Mouse (Mus musculus) v-Abl transformed pro-B cells (cell line): ENCODE measurements around the gene Cd36.

Experiments
- in situ Hi-C, 2 experiments: fragments of 400-800 bp; cut with MboI; formaldehyde crosslinking; loops; one replicate each; pipeline ENCODE4 v1.15.1; 2025; ENCODE audit not compliant: unreplicated experiment in 2 of 2

Cd36 gene

DNA sequence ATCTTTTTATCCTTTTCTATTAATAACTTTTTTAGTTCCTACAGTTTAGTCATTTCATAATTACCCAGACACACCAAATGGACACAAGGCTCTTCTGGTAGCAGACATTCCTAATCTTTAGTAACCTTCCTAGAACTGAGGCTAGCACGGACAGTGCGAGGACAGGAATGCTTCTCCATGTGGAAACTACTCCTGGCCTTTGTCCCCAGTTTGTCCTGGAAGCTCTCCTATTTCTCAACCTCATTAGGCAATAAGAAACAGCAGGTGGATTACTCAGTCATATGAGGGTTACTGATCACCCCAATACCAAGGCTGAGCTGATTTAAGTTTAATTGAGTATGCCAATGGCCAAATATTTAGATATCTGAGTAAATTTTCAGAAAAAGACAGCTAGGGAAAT, 25.5 kb downstream of the Cd36 start:
- in situ Hi-C loops, result no loop called here

DNA sequence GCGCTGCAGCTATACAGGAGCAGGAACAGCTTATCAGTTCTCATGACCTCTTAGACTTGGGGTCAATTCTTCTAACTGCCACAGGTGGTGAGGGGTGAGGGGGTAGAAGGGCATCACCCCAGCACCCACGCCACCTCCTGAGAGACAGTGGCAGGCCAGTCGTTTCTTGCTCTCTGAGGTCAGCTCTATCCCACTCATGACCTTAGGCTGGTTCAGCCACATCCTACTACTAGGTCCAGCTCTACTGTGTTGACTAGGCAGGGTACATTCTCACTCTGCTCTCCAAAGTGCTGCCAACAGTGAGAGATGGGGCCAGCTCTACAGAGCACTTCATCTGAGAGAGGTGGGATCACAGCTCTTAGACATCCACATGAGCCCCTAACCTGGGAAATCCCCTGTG, 30.2 kb downstream of the Cd36 start:
- in situ Hi-C loops, result no loop called here

DNA sequence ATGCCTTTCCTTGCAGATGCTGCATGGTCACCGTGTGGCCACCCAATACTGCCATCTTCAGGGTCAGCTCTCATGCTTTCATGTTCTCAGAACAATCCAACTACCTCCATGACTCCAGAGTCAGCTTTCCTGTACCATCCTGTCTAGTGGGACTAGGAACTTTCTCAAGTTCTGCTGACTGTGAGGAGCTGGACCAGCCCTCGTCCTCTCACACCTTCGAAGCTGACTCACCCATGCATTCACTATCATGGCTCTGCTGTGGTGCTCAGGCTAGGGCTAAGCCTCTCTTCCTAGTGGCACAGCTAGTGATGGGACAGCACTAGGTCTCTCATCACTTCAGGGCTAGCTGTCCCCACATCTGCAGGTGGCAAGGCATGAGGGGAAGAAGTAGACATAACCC, 30.7 kb downstream of the Cd36 start:
- in situ Hi-C loops, result no loop called here

DNA sequence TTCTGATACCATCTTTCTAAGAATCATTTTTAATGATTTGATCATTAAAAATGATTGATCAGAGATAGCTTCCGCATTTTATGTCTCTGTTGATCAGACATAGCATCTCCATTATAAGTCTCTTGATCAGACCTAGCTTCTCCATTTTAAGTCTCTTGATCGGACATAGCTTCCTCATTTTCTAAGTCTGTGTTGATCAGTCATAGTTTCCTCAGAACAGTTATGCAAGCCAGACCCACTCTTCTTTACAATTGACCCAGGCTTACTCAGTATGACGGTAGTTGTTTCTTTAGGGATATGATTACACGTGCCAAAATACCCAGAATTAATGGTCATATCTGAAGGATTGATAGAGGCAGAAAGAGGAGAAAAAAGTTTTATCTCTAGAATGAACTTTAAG, 31.3 kb downstream of the Cd36 start:
- in situ Hi-C loops, result no loop called here

DNA sequence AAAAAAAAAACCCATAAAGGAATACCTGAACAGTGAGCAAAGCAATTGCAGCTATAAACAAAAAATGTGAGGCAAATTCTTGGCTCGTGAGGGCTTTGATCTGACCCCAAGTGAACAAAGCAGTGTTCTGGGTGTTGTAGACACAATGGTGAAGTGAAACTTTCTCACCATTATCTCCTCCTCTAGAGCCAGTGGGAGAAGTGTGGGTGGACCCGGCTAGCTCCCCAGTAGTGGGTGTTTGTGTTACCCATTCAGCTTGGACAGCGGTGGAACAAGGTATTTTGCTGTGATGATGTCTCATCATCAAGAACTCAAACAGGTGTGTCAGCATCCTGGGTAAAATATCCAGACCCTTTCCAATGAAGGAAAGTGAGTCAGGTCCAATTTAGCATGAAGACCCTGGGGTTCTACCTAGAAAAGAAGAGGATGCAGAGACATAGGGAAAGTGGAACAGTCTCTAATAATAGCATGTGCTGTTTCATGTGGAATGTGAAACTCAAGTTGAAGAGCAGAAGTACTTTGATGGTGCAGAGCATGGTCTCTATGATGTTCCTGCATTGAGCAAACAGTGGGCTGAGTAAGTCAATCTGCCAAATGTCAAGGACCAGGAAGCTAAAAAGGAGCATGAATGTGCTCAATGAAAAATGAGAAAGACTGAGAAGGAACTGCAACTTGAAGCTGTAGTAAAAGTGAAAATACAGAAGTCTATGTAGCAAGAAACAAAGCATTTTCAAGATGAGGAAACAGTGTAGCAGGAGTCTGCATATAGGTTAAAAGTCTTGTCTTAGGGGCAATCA, 34.3 kb downstream of the Cd36 start:
- in situ Hi-C loops, result no loop called here

DNA sequence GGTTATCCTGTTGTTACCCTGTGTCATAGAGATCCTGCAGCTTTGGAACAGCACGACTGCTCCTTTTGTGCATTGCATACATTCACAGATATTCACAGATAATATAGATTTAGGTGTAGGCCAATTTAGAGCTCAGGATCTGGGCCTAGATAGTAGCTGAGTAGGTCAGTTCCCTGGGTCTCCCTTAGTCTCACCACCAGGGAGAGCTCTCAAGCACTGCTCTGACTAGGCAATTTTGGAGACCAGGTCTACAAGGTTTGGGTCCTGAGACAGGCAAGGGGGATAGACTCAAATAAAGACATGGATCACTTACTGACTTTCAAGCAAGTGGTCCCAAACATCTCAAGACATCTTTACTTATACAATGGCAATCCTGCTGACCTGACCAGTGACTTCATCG, 38.0 kb downstream of the Cd36 start:
- in situ Hi-C loops, result no loop called here

DNA sequence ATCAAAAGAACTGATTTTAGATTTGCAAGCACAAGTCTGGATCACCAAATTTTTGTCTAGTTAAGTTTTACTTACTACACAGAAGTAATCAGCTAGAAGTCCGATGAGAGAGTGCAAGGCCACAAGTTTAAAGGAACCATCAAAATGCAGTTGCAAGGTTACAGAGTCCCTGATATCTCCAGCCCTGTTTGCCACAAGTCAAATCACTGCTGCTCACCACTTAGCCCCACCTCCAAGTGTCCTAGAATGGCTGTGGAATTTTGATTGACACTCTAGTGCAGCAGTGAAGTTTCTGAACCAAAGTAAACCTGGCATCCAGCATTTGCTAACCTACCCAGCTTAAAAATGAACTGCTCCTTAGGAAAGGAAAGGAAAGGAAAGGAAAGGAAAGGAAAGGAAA, 39.0 kb downstream of the Cd36 start:
- in situ Hi-C loops, result no loop called here

DNA sequence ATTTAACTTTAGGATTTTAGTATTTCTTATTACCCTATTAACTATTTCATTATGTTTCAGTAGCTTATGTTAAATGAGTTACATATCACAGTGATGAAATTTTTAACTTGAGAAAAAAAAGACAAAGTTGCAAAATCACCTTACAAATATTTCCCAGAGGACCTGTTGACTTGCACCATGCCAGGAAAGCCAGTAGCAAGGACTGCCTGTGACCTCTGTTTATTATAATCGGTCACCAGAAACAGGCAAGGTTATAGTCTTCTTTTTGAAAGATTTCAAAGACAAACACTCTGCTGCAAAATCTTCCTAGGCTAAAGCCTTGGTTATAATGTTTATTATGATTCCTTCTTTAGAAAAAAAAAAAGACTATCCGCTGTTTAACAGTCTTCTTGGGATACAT, 39.9 kb downstream of the Cd36 start:
- in situ Hi-C loops, result no loop called here

DNA sequence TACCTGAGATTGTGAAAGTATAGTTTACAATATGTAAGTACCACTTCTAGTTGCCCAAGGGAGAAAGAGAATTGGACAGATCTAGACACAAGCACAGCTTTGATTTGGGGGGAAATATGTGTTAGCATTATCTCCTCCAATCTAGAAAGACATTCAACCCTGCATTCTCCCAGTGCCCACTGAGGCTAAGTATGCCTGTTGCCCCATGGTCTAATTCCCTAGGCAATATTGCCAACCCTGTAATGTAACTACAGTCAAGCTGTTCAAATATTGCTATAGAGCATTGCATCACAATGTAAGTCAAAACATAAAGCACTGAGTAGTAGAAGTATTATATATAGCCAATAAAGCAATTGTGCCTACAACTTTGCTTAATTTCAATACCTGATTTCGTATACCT, 40.3 kb downstream of the Cd36 start:
- in situ Hi-C loops, result no loop called here

DNA sequence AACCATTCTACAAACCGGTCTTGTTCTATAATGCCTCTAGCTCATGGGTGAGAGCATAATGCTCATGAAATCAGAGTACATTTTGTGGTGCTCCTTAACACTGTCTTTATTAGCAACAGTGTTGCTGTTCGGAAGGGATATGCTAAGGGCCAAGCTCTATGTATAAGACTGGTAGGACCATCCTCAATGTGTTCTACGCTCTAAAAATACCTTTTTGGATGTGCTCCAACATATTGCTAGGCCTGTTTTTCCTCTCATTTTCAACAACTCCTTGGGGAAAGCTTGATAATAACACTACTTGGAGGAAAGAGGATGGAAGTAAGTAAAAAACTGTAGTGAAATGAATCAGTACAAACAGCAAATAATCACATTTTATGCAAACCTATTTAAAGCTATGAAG, 44.7 kb downstream of the Cd36 start:
- in situ Hi-C loops, result no loop called here

DNA sequence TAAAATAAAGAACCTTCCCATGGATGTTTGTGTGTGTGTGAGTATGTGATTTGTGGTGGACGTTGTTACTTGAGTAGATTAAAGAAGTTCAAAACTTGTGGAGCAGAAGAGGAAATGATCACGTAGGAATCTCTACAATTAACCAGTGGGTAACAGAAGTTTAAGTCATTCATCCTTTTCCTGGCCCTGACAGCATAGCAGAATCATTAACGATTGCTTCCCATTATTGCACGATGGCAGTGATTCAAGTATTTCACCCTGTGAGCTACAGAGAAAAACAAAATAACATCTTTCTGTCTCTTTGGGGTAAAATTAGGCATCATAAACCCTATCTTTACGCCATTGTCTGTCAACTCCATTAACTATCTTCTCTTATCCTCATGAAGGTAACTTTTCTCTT, 45.3 kb downstream of the Cd36 start:
- in situ Hi-C loops, result no loop called here

DNA sequence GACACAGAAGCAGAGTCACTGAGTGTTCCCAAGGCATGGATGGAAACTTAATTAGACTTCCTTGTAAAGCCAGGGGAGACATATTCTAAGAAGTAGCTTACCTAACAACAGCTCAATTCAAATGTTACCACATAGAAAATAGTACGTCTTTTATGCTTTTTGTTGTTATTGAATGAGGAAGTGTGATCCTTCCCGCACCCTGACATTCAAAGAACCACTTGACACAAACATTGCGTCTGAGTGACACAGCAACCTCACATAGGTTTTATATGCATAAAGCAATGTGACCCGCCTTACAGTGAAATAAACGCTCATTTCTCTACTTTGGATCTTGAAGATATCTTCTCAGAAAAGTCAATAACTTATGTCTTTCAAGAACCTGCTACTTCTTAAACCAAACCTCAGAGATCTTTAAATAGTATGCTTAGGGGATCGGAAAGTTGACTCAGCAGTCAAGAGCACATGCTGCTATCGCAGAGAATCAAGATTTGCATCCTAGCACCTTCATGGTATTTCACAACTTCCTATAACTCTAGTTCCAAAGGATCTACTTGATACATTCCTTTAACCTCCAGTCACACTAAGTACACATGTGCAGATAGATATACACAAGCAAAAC, 46.4 kb downstream of the Cd36 start:
- in situ Hi-C loops, result no loop called here

DNA sequence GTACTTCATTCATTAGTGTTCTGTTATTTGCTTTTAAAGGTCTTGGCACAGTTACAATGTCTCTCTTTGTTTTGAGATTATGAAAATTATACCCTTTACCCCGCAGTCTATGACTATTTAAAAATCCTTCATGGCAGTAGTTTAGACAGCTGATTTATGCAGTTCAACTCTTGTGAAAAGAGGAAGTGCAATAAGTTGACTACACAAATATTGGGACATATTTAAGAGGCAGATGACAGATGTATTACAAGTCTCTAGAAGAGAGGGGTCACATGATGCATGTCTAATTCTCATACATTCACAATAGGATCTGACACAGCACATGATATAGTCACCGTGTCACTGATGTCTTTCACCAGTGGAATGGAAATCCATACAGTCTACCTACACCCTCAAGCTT, 49.1 kb downstream of the Cd36 start:
- in situ Hi-C loops, result loop anchor here in 1 of 2 experiments (10.0 kb wide), 1 partner anchor 175 kb away; no protein-coding TSS in a partner anchor

DNA sequence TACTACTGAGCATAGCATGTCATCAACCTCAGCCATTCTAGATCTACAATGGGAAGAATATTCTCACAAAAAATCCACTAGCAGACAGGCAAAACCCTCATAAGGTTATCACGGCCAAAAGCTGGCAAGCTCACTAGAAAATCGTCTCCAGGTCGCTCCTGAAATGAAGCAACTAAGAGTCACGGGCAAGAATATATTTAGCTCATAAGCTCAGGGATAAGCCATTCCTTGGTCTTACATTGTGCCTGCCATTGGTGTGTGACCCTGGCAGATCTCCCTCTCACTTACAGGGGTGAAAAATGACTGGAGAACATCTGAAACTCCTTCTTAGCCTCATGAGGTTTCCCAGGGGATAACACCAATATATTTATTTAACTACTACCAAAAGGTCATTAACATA, 52.2 kb downstream of the Cd36 start:
- in situ Hi-C loops, result loop anchor here in 1 of 2 experiments (10.0 kb wide), 1 partner anchor 178 kb away; no protein-coding TSS in a partner anchor

DNA sequence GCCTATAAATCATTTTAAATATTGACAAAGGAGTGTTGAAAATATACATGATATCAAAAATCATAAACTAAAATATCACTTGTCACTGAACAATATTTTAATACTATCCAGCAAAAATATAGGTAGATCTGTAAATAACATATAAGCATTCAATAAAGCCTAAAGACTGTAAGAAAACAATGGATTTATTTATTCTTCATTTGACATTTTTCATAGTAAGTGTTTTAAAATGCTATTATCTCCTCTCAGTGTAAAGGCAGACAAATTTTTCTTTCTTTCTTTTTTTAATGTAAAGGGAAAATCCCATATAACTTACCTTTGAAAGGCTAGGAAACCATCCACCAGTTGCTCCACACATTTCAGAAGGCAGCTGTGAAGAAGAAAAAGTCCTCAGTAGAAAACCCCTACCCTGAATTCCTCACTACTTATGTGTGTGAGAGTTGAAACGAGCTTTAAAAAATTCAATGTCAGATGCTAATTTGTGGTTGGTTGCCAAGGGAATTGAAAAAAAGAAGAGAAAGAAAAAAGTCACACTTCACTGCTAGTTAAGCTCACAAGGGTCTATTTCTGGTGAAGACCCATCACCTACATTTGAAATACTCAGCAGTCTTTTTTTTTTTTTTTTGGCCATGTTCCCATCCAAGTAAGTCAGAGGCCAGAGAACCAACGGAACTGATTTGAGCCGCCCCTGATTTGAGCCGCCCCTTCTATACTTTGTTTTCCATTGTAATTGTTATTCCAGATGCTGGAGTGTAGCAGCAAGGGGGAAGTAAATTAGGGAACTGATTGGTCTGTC, 53.1 kb downstream of the Cd36 start:
- in situ Hi-C loops, result loop anchor here in 1 of 2 experiments (10.0 kb wide), 1 partner anchor 179 kb away; no protein-coding TSS in a partner anchor

DNA sequence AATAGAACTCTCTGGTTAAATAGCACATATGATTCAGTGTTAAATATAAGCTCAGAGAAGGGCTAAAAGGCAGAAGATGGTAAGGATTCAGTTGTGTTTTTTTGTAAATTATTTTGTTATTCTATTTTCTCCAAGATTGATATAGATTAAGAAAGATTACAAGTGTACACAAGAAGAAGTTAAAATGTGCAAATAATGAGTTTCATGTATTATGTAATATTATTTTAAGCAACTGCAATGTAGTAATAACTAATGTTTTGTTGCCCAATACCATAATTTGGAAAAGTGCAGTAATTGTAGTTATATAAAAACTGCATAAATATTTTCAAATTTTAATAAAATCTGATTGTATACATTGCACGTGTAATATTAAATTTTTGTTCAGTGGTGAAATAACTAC, 54.8 kb downstream of the Cd36 start:
- in situ Hi-C loops, result loop anchor here (5.0 to 10.0 kb wide), 2 partner anchors 179 to 181 kb away; no protein-coding TSS in a partner anchor

DNA sequence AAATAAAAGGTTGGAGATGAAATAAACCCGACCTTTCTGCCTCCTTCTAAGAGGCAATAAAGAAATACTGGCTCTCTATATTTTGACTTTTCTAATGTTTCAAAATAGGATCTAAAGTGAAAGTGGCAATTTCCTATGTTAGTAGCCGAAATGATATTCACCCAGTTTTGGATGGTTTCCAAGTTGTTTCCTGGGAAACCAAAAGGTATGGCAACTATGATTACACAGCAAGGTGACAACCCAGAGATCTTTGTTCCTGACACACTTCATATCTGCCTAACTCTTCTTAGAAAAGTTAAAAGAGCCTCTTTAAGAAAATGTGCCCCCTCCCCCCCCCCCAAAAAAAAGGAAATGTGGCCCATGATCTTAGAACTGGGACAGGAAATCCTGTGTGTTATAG, 58.1 kb downstream of the Cd36 start:
- in situ Hi-C loops, result loop anchor here (5.0 to 10.0 kb wide), 2 partner anchors 182 to 184 kb away; no protein-coding TSS in a partner anchor

DNA sequence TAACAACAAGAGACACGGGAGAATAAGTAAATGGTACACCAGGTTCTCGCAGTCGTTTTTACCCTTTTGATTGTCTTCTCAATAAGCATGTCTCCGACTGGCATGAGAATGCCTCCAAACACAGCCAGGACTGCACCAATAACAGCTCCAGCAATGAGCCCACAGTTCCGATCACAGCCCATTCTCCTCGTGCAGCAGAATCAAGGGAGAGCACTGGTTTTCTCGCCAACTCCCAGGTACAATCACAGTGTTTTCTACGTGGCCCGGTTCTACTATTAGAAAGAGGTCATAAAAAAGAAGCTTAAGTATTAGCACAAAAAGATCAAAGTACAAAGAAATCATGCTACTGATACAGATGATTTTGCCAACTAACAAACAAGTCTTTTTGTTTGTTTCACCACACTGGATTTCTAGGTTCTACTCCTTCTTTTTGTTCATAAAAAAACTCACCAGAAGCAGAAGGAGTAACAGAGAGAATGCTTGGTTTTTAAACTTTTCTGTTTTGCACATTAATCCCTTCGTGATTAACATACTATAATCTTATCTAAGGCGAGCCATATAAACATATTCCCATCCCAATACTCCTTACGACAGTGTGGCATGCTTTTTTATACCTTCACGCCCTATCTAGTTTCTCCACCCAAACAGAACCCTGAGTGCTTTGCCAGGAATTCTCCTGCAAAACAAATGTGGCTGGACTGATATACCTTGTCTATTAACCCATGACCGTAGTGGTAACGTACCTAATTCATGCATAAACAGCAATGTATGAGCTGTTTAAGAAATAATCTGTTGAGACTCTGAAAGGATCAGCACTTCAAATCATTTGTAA, 59.7 kb downstream of the Cd36 start:
- in situ Hi-C loops, result loop anchor here in 1 of 2 experiments (10.0 kb wide), 1 partner anchor 616 kb away; no protein-coding TSS in a partner anchor

DNA sequence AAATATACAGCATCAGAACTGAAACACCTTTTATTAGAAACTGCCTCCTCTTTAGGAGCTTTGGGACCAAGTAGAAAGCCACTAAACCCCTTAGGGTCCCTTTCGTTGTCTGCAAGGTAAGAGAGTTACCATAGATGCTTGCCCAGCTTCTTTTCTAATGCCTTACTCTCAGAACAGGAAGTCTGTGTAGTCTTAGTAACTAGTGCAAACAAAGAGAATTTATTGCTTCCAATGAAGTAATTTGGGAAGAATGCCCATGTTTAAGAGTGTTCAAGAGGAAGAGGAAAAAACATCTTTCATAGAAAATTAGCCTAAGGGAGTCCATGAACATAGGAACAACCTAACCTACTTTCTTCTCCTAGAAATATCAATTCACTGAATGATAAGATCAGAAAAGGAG, 67.2 kb downstream of the Cd36 start:
- in situ Hi-C loops, result loop anchor here in 1 of 2 experiments (10.0 kb wide), 1 partner anchor 623 kb away; no protein-coding TSS in a partner anchor
